Mouse (Mus musculus): ENCODE results near the gene Dcx. TPM values are rescaled to one million over a fixed set of nuclear protein-coding genes. Genes with fewer than 3 reads are reported as not detected.
A peak's percentile ranks its signal among the peaks of the same experiment; 100 is the strongest.

Dcx gene
- total RNA-seq, 2 experiments from 2014 or later: not detected

DNA sequence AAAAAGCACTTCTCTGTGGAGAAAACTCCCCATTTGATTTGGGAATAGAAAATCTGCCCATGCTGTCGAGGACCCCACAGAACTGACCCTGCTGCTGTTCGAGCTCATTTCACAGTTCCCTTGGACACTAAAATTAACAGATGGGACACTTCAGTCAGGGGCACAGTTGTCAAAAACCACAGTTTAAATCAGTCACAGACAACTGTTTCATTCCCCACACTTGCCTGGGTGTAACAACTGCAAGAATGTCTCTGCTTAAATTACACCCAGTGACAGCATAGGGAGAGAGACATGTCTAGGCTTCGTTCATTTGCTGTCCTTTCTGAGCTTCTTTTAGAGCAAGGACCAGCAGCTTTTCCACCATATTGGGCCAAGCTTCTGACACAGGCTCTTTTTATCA lies 86.5 kb downstream of the Dcx start:
- intact Hi-C loops (cut with DNase I): no loop called here
- DNase-seq (ENCODE audit: low spot score): no peak

DNA sequence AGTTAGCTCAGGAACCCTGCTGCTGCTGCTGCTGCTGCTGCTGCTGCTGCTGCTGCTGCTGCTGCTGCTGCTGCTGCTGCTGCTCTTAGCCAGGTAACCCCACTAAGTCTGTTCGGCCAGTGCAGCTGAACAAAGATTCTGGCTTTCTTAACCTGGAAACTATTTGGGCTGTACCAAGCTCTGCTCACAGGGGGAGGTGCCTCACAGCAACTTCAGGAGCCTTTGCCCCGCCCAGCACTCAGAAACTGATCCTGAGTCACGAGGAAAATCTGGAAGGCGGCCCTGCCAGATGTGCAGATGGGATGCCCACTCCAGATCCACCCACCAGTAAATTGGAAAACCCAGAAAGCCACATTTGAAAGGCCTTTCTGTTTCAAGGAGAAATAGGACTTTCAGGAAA lies 105.9 kb downstream of the Dcx start, which contains the start of gene Capn6:
Gene Capn6, minus strand, starts transcription at position 203 of the 400 bp plus-strand sequence.
- intact Hi-C loops (cut with DNase I): no loop called here
- DNase-seq (ENCODE audit: low spot score): peak; percentile 5

DNA sequence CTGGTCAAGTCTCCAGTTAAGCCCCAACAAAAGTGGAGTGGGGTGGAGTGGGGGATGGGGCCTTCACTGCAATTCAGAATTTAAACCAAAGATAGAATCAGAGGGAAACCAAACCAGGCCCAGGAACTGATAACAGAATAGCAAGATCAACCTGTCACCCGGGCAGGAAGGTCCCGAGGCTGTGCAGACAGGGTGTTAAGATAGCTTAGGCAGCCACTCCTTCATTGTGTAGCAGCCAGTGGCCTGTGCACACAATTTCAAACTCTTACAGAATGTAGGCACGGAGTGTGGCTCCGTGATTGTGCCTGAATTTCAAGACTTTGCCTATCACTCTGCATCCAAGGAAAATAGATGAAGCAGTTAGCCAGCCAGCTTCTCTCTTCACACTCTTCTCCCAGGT lies 106.6 kb downstream of the Dcx start:
- intact Hi-C loops (cut with DNase I): no loop called here
- no peak for DNase-seq (ENCODE audit: low spot score)

DNA sequence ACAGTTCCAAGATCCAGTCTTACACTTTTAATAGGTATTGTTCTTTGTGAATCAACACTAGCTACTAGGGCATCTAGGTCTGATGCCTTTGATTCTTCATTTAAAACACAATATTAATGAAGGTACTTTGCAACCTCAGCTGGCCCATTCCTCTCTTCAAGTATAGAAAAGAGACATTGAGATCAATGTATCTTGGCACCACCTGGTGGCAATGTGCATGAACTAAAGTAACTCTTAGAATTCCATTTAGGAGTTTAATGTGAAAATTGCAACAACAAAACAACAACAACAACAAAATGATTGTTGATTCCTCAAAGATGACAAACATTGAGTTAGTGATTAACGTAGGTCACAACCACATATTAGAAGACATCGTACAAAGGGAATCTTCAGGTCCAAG lies 114.2 kb downstream of the Dcx start:
- DNase-seq (ENCODE audit: low spot score): no peak
- intact Hi-C loops (cut with DNase I): no loop called here

DNA sequence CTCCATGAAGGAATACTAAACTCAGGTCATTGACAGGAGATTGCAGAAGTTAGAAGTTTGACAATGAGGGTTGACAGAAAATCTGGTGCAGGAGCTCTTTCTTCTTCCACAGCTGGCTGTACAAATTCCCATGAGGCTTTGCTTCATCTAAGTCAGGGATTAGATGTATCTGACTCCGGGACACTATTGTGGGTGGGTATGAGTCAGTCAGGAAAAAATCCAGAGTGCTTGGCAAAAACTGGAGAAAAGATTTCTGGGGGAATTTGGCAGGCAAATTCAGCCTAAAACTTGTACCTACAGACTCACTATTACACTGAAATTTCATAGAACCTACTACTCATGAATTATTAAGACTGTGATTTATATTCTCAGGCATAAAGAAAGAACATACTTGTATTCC lies 117.2 kb downstream of the Dcx start:
- intact Hi-C loops (cut with DNase I): no loop called here
- no peak for DNase-seq (ENCODE audit: low spot score)

Small RNA genes within 50 kb of the gene (microRNA-seq; reads per million reads assigned to microRNA genes)
- not detected for gene Gm47298

Other genes with a start within 250 kb of the Dcx start
- gene Capn6, start 105.9 kb downstream of the Dcx start, total RNA-seq (2021): 1 to 10 TPM in 1 of 2 experiments, under 1 TPM in 1; 0.83 to 1.6 TPM
- under 1 TPM; 0.08 to 0.48 TPM for gene A730046J19Rik, start 220.4 kb upstream of the Dcx start, total RNA-seq (2021)

All from heart, postnatal 25 days (tissue).